Mouse (Mus musculus) spleen, adult 2 months (tissue): Measurements from ENCODE around the gene Zfp575.

Source experiments
- CTCF ChIP-seq: fragments of 200-500 bp; IDR thresholded peaks from 2 replicates; pipeline ENCODE4 v1.5.1; 2011; ENCODE audit warnings: mild to moderate bottlenecking, inconsistent platforms; ENCODE audit not compliant: insufficient read depth, insufficient read length, insufficient replicate concordance; ENCODE audit errors: extremely low read depth
- POLR2A ChIP-seq: fragments of 200-500 bp; IDR thresholded peaks from 2 replicates; pipeline ENCODE4 v1.6.1; 2011; ENCODE audit warnings: low read depth, low read length, inconsistent platforms

DNA sequence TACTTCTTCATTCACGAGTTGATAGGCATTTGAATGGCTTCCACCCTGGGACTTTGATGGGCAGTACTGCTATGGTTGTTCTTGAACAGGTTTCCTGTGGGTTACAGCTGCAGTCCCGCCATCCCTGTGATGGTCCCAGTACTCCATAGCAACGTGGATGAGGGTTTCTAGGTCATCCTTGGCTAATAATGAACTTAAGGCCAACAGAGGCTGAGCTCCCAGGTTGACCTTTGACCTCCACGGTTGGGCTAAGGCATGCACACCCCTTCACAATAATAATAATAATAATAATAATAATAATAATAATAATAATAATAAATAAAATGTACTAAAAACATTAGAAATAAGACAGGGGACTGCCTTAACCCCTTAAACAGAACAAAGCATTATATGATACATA is 10.7 kb upstream of the Zfp575 start:
- TF ChIP-seq CTCF (no peak), POLR2A (no peak)
